Mouse (Mus musculus) thymus, adult 2 months (tissue): ENCODE data around the gene Daw1.

Source experiments
- CTCF ChIP-seq: fragments of 200-500 bp; IDR thresholded peaks from 2 replicates; pipeline ENCODE4 v1.5.1; 2012; ENCODE audit warnings: mild to moderate bottlenecking, control low read depth, low read length, moderate library complexity, borderline replicate concordance; ENCODE audit not compliant: control insufficient read depth, poor library complexity, insufficient read depth; ENCODE audit errors: extremely low read depth
- POLR2A ChIP-seq: fragments of 200-500 bp; IDR thresholded peaks from 2 replicates; pipeline ENCODE4 v1.6.1; 2012; ENCODE audit warnings: mild to moderate bottlenecking, low read length, control low read depth, moderate library complexity; ENCODE audit not compliant: control insufficient read depth, poor library complexity, insufficient read depth; ENCODE audit errors: extremely low read depth

DNA sequence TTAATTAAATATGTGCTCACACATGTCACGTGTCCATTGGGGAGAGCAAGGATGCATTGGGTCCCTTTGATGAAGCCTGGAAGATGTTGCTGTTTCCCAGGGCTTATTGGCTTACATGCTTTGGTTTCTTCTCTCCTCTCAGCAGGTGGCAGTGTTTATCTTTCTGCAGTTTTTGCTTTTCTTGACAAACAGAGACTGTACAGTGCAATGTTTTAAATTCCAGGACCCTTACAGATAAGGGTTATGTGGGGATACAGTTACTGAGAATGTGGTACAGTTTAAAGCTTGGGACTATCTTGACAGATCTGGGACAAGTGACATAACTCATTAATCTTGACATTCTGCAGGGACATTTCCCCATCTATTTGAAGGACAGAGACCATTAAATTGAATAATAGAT lies 58.7 kb downstream of the Daw1 start:
- TF ChIP-seq CTCF (no peak), POLR2A (no peak)
